ENCODE assay signal across 8 mouse cellular contexts in the genomic region with DNA sequence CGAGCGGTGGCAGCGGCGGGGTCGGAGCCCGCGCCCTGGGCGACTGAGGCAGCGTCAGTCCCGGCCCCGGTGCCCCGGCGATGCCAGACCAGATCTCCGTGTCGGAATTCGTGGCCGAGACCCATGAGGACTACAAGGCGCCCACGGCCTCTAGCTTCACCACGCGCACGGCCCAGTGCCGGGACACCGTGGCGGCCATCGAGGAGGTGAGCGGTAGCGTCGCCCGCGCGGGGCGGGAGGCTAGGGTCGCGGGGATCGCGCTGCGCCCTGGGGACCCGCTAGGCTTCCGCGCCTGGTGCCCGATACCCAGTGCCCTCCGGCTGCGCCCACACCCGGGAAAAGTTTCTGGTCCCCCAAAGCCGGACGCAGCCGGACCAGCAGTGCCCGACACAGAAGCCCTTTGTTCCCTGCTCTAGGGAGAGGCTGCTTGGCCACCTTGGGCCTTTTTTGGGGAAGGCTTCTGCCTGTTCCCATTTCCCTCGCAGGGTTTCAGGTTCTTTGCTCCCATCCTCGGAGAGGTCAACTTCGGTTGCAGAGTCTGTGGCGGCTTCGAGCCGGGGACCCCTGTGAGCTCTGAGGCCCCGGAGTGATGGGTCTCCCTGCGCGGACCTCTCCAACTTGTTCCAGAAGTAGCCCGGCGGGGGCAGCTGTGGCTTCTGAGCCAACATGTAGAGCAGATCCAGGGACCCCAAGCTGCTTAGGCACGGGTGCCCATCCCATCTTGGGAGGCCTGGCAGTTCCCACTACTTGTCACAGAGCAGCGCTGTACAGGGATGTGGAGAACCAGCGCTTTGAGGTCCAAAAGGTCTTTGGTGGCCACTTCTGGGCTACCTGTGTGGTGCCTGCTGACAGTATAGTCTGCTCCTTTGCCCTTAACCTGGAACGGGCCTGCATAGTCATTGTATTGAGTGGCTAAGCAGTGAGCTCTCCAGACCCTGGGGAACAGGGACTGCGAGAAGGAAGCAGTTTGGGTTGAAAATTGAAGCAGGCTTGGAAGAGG.
A peak's percentile ranks its signal among the peaks of the same experiment; 100 is the strongest.
DNase-seq lines count a peak whose midpoint lies in the region; ATAC-seq and TF ChIP-seq lines count a peak whose summit lies in the region.
"Not testable (repeated sequence)": the region's sequence is repeated elsewhere in the genome, so short reads cannot be mapped to it uniquely, and the experiment has no call there.

No protein-coding gene starts in this region.

- H3K27ac ChIP-seq in hindbrain, embryonic 13.5 days: peak overlapping the region; percentile 90
- peak overlapping the region; percentile 67; the same call in 1 of the 2 replicates for H3K27ac ChIP-seq in liver, embryonic 15.5 days (replicated peaks)
- H3K27ac ChIP-seq in stomach, embryonic 15.5 days: peak overlapping the region; percentile 87

- H3K4me3 ChIP-seq in E14TG2a.4 (replicated peaks; ENCODE audit: low read length): peak overlapping the region; percentile 92
- H3K4me3 ChIP-seq in hindbrain, embryonic 13.5 days: peak overlapping the region; percentile 81
- H3K4me3 ChIP-seq in liver, embryonic 15.5 days (replicated peaks): peak overlapping the region; percentile 64
- H3K4me3 ChIP-seq in myocyte: peak overlapping the region; percentile 29
- H3K4me3 ChIP-seq in stomach, embryonic 15.5 days (replicated peaks): peak overlapping the region; percentile 72

- H3ac ChIP-seq in myocyte (ENCODE audit: control insufficient read depth, insufficient read length): peak overlapping the region; percentile 79

- ATAC-seq in hindbrain, embryonic 13.5 days (ENCODE audit: low FRiP score): not testable (repeated sequence)
- 0 out of 2 replicates have a peak, but pooled peaks have one; percentile 8 for ATAC-seq in liver, embryonic 15.5 days (ENCODE audit: insufficient read depth)
- ATAC-seq in stomach, embryonic 15.5 days (ENCODE audit: insufficient read depth, low FRiP score, low read depth): peak; percentile 13; the same call in 1 of the 2 replicates

- DNase-seq in cerebellum, postnatal 36 days: peak; percentile 1 to 4
- DNase-seq in frontal cortex, postnatal 36 days (ENCODE audit: low spot score in 2 of 2): peak; percentile 19
- peak; percentile 7 to 9 for DNase-seq in layer of hippocampus, adult 8-10 months (ENCODE audit: low spot score in 2 of 2)

- TF ChIP-seq CTCF in E14TG2a.4 (conservative IDR thresholded peaks at IDR 0.05; ENCODE audit: low read length): not testable (repeated sequence)

- not testable (repeated sequence) for TF ChIP-seq POLR2A in myocyte (IDR thresholded peaks at IDR 0.05; ENCODE audit: insufficient read length, low read depth)

- peak overlapping the region; percentile 57 for H3K4me2 ChIP-seq in hindbrain, embryonic 13.5 days
- H3K4me2 ChIP-seq in liver, embryonic 15.5 days: peak overlapping the region; percentile 61
- H3K4me2 ChIP-seq in myocyte (ENCODE audit: low read depth): peak overlapping the region; percentile 67
- peak overlapping the region; percentile 69 for H3K4me2 ChIP-seq in stomach, embryonic 15.5 days

- 2% methylated on average over 57 of the region's 65 CpGs for WGBS in hindbrain, embryonic 13.5 days
- 1% methylated on average over 65 of the region's 65 CpGs for WGBS in liver, embryonic 15.5 days (ENCODE audit: insufficient replicate concordance)
- 2% methylated on average over 65 of the region's 65 CpGs for WGBS in stomach, embryonic 15.5 days

- peaks cover 14% of the 10 kb centered on the region for H3K9me3 ChIP-seq in E14TG2a.4 (ENCODE audit: low read length)
- peaks cover 13% of the 10 kb centered on the region for H3K9me3 ChIP-seq in hindbrain, embryonic 13.5 days
- not testable (repeated sequence) for H3K9me3 ChIP-seq in liver, embryonic 15.5 days (replicated peaks); stomach, embryonic 15.5 days

- H3K27me3 ChIP-seq in E14TG2a.4 (ENCODE audit: insufficient read depth, low read length); hindbrain, embryonic 13.5 days; myocyte (ENCODE audit: control insufficient read depth, insufficient read depth, insufficient read length); stomach, embryonic 15.5 days (replicated peaks): not testable (repeated sequence)
- peaks cover 10% of the 10 kb centered on the region for H3K27me3 ChIP-seq in liver, embryonic 15.5 days

- not testable (repeated sequence) for H3K4me1 ChIP-seq in E14TG2a.4 (replicated peaks; ENCODE audit: low read depth, low read length); hindbrain, embryonic 13.5 days (replicated peaks); liver, embryonic 15.5 days (replicated peaks); stomach, embryonic 15.5 days

- H3K36me3 ChIP-seq in E14TG2a.4 (ENCODE audit: insufficient read depth, low read length); hindbrain, embryonic 13.5 days; liver, embryonic 15.5 days (replicated peaks); myocyte (ENCODE audit: control insufficient read depth, insufficient read depth); stomach, embryonic 15.5 days: not testable (repeated sequence)

- peaks cover 22% of the 10 kb centered on the region for H3K79me2 ChIP-seq in myocyte (ENCODE audit: control insufficient read depth, insufficient read depth)

- peak overlapping the region; percentile 92 for H3K9ac ChIP-seq in hindbrain, embryonic 13.5 days
- peak overlapping the region; percentile 50 for H3K9ac ChIP-seq in liver, embryonic 15.5 days
- peak overlapping the region; percentile 82 for H3K9ac ChIP-seq in stomach, embryonic 15.5 days

Comparison
In these comparisons a context has a peak if more than half of its experiments do, and no peak if none do; other contexts are left out.
1. H3K4me3 ChIP-seq: peak in every context shown above with its lines; median percentile 92 in E14TG2a.4; 81 in hindbrain, embryonic 13.5 days; 72 in stomach, embryonic 15.5 days; 64 in liver, embryonic 15.5 days; 29 in myocyte.